Mouse (Mus musculus): ENCODE data around the gene 1810049J17Rik. TPM values are rescaled to one million over a fixed set of nuclear protein-coding genes. Genes with fewer than 3 reads are reported as not detected.

1810049J17Rik gene
- polyA plus RNA-seq, 1 experiment from 2014 or later, result not detected

DNA sequence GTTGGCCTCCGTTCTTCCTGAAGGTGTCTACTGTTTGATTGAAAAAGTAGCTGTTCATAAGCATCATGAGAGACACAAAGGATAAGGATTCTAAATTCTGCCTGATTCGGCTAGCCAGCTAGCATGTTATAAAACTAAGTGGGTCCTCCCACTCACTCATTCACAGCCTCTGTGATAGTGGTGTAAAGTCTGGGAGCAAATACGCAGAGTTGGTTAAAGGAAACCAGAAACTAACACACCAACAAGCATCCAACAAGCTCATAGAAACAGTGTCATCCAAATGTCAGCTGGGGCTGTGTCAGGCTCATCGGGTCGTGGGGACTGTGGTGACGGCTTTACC lies 41.0 kb upstream of the 1810049J17Rik start:
- H3K4me1 ChIP-seq, result peaks cover 9% of the 10 kb centered on the region; the same call in 1 of the 2 replicates
- H3K9ac ChIP-seq, result no peak overlapping the region
- no peak overlapping the region for H3K4me2 ChIP-seq
- H3K27ac ChIP-seq, result no peak overlapping the region
- H3K4me3 ChIP-seq, result no peak overlapping the region
- H3K36me3 ChIP-seq, result peaks cover 29% of the 10 kb centered on the region
- no peaks in the 10 kb centered on the region for H3K9me3 ChIP-seq
- no peaks in the 10 kb centered on the region for H3K27me3 ChIP-seq
- WGBS, result 87% methylated on average over 6 of the region's 6 CpGs
- no peak for ATAC-seq (ENCODE audit: insufficient number of reproducible peaks, insufficient read depth, low FRiP score, low TSS enrichment, low read depth)

DNA sequence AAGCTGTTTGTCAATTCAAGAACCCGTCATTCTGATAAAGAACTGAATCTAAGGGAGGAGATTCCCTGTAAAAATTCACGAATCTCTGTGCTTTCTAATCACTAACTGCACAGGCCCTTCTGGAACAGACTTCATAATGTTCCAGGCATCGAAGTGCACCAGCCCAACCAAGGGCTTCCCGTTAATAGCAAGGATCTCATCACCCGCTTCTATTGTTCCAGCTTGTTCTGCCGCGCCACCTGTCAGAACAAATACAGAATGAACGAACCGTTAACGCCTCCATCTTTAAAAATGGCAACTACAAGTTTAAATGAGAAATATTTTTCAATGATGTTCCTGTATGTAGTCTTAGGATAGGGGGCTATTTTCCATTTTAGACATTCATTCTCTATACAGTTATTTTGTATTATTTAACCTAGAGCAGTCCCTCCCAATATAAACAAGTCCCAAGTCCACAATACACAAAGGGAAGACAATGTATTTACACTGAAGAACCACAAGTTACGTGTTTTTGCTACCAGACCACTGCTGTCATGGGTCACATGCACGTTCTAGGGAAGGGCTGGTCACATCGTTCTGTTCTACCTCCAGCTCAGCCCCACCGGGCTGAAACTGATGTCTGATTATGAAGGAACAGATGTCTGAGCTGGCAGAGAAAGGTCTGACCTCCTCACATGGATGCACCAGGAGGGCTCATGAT lies 40.5 kb upstream of the 1810049J17Rik start:
- ATAC-seq (ENCODE audit: insufficient number of reproducible peaks, insufficient read depth, low FRiP score, low TSS enrichment, low read depth), result no peak
- no peaks in the 10 kb centered on the region for H3K27me3 ChIP-seq
- H3K4me1 ChIP-seq, result peaks cover 9% of the 10 kb centered on the region; the same call in 1 of the 2 replicates
- 91% methylated on average over 14 of the region's 14 CpGs for WGBS
- H3K4me3 ChIP-seq, result no peak overlapping the region
- peaks cover 30% of the 10 kb centered on the region for H3K36me3 ChIP-seq
- H3K9ac ChIP-seq, result no peak overlapping the region
- no peak overlapping the region for H3K27ac ChIP-seq
- no peak overlapping the region for H3K4me2 ChIP-seq
- no peaks in the 10 kb centered on the region for H3K9me3 ChIP-seq

DNA sequence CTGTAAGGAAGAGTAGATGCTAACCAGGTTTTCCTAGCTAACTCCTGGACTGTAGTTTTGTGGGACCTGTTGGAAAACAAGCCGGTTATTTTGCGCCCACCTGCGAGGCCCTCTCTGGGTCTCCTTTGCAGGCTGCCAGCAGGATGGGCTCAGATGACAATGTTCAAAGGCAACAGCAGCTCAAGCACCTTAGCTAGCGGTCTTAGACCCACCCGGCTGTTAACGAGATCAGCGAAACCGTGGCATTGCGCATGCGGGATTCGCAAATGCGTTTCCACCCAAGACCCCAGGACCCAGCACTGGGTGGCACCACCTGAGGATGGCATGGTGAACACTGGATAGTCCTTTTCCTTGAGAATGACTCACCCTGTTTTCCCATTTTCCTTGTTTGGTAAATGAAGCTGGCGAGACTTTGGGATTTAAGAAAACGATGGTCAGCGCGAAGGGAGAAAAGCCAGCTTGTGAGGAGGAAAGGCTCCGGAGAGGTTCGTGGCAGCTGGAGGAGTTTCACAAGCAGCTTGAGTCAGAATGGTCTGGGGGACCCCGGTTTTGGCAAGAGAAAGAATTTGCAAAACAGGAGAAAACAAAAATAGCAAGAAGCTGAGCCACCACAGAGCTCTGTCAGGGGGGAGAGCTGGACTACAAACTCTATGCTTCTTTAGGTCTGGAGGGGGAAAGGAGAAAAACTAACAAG lies 39.0 kb upstream of the 1810049J17Rik start:
- WGBS, result 78% methylated on average over 19 of the region's 19 CpGs
- Histone ChIP-seq H3K27me3 (no peaks in the 10 kb centered on the region), H3K27ac (no peak overlapping the region), H3K4me2 (no peak overlapping the region), H3K4me3 (no peak overlapping the region), H3K9me3 (no peaks in the 10 kb centered on the region), H3K4me1 (0 out of 2 replicates have a peak, but pooled peaks cover under 1% of the 10 kb centered on the region), H3K9ac (no peak overlapping the region), H3K36me3 (peaks cover 37% of the 10 kb centered on the region)
- no peak for ATAC-seq (ENCODE audit: insufficient number of reproducible peaks, insufficient read depth, low FRiP score, low TSS enrichment, low read depth)

DNA sequence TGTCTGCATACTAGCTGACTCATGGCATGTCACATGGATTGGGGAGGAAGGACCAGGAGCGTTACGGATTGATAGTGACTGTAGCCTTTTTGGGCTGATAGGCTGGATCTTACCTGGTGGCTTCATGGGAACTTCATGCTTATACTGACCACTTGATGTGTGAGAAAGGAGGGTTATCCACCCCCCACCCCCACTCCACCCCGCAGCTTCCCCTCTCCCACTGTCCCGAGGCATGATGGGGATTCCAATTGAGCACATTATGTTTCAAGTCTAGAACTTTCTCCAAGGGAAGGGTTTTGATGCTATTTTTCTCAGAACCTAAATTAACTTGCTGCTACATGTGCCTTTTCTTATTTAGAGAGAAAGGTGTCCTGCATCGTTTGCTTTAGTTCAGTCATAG lies 36.7 kb upstream of the 1810049J17Rik start:
- H3K36me3 ChIP-seq, result peaks cover 57% of the 10 kb centered on the region
- H3K9ac ChIP-seq, result no peak overlapping the region
- no peak overlapping the region for H3K27ac ChIP-seq
- 91% methylated on average over 5 of the region's 5 CpGs for WGBS
- H3K4me3 ChIP-seq, result no peak overlapping the region
- no peaks in the 10 kb centered on the region for H3K4me1 ChIP-seq
- no peak overlapping the region for H3K4me2 ChIP-seq
- H3K9me3 ChIP-seq, result no peaks in the 10 kb centered on the region
- H3K27me3 ChIP-seq, result no peaks in the 10 kb centered on the region
- ATAC-seq (ENCODE audit: insufficient number of reproducible peaks, insufficient read depth, low FRiP score, low TSS enrichment, low read depth), result no peak

DNA sequence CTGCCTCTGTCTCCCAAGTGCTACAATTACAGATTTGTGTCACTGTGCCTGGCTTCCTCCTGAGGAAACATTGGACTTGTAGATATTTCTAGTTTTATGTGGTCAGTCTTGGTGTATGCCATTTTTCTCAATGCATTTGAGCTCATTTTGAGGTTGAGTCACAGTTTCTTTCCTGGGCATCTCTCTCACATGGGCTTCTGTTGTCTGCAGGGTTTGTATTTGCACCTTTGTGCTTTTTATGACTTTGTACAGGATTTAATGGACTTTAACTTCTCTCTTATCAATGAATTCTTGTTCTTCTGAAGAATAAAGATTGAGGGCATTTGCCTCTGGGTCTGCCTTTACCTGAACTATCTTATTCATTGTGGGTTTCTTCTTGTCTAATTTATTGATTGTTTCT lies 35.8 kb upstream of the 1810049J17Rik start:
- H3K9ac ChIP-seq, result no peak overlapping the region
- H3K36me3 ChIP-seq, result peaks cover 65% of the 10 kb centered on the region
- ATAC-seq (ENCODE audit: insufficient number of reproducible peaks, insufficient read depth, low FRiP score, low TSS enrichment, low read depth), result no peak
- no peak overlapping the region for H3K27ac ChIP-seq
- no peaks in the 10 kb centered on the region for H3K27me3 ChIP-seq
- H3K4me3 ChIP-seq, result no peak overlapping the region
- no peaks in the 10 kb centered on the region for H3K9me3 ChIP-seq
- H3K4me1 ChIP-seq, result no peaks in the 10 kb centered on the region
- no peak overlapping the region for H3K4me2 ChIP-seq

DNA sequence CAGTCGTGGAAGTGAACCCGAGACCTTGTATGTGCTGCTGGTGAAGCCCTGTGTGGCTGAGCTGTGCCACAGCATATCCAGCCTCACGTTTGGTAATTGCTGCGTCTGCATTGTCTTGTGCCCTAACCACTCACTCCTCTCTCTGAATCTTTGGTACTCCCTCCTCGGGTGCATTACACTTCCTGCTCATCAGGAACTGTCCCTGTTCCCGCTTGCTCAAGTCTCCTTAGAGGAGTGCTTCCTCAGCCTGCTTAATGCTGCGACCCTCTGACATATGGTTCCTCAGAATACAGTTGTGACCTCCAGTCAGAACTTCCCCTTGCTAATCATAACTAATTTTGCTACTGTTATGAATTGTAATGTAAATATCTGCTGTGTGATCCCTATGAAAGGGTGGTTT lies 34.2 kb upstream of the 1810049J17Rik start:
- H3K36me3 ChIP-seq, result peaks cover 63% of the 10 kb centered on the region
- WGBS, result 79% methylated on average over 7 of the region's 7 CpGs
- ATAC-seq (ENCODE audit: insufficient number of reproducible peaks, insufficient read depth, low FRiP score, low TSS enrichment, low read depth), result no peak
- no peaks in the 10 kb centered on the region for H3K9me3 ChIP-seq
- no peak overlapping the region for H3K9ac ChIP-seq
- no peak overlapping the region for H3K4me2 ChIP-seq
- no peaks in the 10 kb centered on the region for H3K4me1 ChIP-seq
- H3K27ac ChIP-seq, result no peak overlapping the region
- H3K4me3 ChIP-seq, result no peak overlapping the region
- no peaks in the 10 kb centered on the region for H3K27me3 ChIP-seq

DNA sequence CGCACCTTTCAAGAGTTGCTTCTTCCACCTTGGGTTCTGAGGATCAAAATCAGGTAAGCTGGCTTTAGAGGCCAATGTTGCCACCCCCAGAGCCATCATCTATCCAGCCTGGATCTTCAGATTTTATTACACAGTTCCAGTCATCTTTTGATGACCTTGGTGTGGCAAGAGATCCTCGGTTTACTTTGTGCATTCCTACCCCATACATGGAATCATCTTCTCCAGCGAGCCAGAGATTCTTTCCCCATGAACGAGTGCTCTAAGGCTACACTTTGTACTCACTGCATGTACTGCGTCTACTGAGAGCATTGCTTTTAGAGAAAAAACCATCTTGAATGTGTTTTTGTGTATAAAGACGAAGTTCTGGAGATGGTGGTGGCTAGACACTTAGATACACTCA lies 33.6 kb upstream of the 1810049J17Rik start:
- Histone ChIP-seq H3K27ac (no peak overlapping the region), H3K4me3 (no peak overlapping the region), H3K4me1 (no peaks in the 10 kb centered on the region), H3K36me3 (peaks cover 57% of the 10 kb centered on the region), H3K4me2 (no peak overlapping the region), H3K9me3 (no peaks in the 10 kb centered on the region), H3K27me3 (no peaks in the 10 kb centered on the region), H3K9ac (no peak overlapping the region)
- WGBS, result 95% methylated on average over 6 of the region's 6 CpGs
- no peak for ATAC-seq (ENCODE audit: insufficient number of reproducible peaks, insufficient read depth, low FRiP score, low TSS enrichment, low read depth)

DNA sequence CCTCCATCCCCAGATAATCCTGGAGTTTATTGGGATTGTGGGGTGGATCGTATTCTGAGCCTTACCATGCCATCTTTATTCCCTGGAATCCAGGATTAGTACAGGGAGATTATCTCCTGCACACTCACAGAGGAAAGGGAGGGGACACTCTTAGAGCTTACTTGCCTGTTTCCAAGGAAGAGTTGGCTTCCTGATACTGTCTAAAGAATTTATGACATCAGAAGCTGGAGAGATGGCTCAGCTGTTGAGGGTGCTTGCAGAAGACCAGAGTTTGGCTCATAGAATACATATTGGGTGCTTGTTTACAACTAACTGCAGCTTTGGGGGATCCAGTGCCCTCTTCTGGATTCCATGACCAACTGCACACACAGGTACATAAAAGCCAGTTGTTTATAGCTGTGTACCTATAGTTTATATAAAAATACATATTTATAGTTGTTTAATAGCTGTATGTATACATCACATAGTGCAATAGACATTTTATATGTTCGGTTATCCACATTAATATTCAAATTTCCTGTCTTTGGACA lies 32.6 kb upstream of the 1810049J17Rik start:
- no peak overlapping the region for H3K9ac ChIP-seq
- H3K4me1 ChIP-seq, result no peaks in the 10 kb centered on the region
- no peak overlapping the region for H3K4me2 ChIP-seq
- ATAC-seq (ENCODE audit: insufficient number of reproducible peaks, insufficient read depth, low FRiP score, low TSS enrichment, low read depth), result no peak
- WGBS, result 93% methylated on average over 2 of the region's 2 CpGs
- no peak overlapping the region for H3K4me3 ChIP-seq
- no peaks in the 10 kb centered on the region for H3K9me3 ChIP-seq
- H3K36me3 ChIP-seq, result peaks cover 59% of the 10 kb centered on the region
- H3K27me3 ChIP-seq, result no peaks in the 10 kb centered on the region
- no peak overlapping the region for H3K27ac ChIP-seq

DNA sequence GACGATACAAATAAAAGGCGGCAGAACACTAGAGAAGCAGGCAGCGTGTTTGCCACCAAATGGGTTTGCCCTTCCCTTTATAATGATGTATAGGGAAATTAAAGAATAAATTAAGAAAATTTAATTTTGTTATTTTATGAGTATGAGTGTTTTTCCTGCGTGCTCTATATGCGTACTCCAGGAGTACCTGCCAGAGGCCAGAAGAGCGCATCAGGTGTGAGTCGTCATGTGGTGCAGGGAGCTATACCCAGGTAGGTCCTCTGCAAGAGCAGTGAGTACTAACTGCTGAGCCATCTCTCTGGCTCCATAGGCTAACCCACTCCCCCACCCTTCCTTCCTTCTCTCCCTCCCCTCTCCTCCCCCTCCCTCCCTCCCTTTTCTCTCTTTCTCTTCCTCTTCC lies 29.8 kb upstream of the 1810049J17Rik start:
- Histone ChIP-seq H3K36me3 (peaks cover 62% of the 10 kb centered on the region), H3K9ac (no peak overlapping the region)
- WGBS, result 94% methylated on average over 7 of the region's 7 CpGs

DNA sequence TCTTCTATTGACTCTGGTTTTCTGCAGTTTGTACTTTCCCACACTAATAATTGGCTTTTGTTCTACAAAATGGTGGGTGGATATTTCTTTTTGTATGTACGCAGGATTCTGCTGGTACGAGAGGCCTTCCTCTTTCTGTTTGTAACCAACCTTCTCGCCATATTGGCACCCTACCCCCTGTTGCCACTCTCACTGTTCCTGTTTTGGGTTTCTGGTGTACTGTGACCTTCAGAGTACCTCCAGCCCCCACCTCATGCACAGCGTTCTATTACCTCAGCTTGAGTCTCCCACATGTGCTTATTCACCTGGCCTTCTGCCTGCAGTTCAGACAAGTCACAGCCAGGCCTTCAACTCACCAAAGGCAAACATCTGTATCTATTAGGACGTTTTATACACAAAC lies 28.1 kb upstream of the 1810049J17Rik start:
- H3K9ac ChIP-seq, result no peak overlapping the region
- WGBS, result 93% methylated on average over 5 of the region's 5 CpGs
- no peak overlapping the region for H3K27ac ChIP-seq
- no peaks in the 10 kb centered on the region for H3K4me1 ChIP-seq
- ATAC-seq (ENCODE audit: insufficient number of reproducible peaks, insufficient read depth, low FRiP score, low TSS enrichment, low read depth), result no peak
- H3K4me3 ChIP-seq, result no peak overlapping the region
- no peaks in the 10 kb centered on the region for H3K27me3 ChIP-seq
- H3K4me2 ChIP-seq, result no peak overlapping the region
- no peaks in the 10 kb centered on the region for H3K9me3 ChIP-seq
- H3K36me3 ChIP-seq, result peaks cover 53% of the 10 kb centered on the region

More for the DNA sequence above, 29.8 kb upstream of the 1810049J17Rik start:
- H3K4me1 ChIP-seq, result no peaks in the 10 kb centered on the region
- H3K27ac ChIP-seq, result no peak overlapping the region
- H3K27me3 ChIP-seq, result no peaks in the 10 kb centered on the region
- no peak overlapping the region for H3K4me2 ChIP-seq
- no peak overlapping the region for H3K4me3 ChIP-seq
- H3K9me3 ChIP-seq, result no peaks in the 10 kb centered on the region
- ATAC-seq (ENCODE audit: insufficient number of reproducible peaks, insufficient read depth, low FRiP score, low TSS enrichment, low read depth), result no peak

DNA sequence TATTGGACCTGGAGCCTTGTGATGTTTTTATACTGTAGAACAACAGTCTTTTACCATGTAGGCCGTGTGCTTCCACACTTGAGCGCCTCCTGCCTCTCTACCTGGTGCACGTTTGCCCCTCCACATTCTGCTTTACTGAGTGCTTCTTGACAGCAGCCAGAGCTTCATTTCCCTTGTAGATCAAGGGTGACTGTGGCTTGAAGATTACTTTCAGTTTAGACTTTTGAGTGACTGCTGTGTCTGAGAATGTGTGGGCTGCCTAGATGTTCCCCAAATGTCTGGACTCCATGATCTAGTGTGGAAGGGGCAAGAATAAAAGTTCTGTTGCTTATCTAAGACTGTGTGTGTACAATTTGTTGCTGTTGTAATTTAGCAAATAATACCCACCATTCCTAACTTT lies 27.3 kb upstream of the 1810049J17Rik start:
- no peaks in the 10 kb centered on the region for H3K4me1 ChIP-seq
- H3K36me3 ChIP-seq, result peaks cover 56% of the 10 kb centered on the region
- H3K4me2 ChIP-seq, result no peak overlapping the region
- H3K27me3 ChIP-seq, result no peaks in the 10 kb centered on the region
- no peaks in the 10 kb centered on the region for H3K9me3 ChIP-seq
- H3K27ac ChIP-seq, result no peak overlapping the region
- no peak overlapping the region for H3K9ac ChIP-seq
- ATAC-seq (ENCODE audit: insufficient number of reproducible peaks, insufficient read depth, low FRiP score, low TSS enrichment, low read depth), result no peak
- H3K4me3 ChIP-seq, result no peak overlapping the region
- WGBS, result 89% methylated on average over 3 of the region's 3 CpGs

DNA sequence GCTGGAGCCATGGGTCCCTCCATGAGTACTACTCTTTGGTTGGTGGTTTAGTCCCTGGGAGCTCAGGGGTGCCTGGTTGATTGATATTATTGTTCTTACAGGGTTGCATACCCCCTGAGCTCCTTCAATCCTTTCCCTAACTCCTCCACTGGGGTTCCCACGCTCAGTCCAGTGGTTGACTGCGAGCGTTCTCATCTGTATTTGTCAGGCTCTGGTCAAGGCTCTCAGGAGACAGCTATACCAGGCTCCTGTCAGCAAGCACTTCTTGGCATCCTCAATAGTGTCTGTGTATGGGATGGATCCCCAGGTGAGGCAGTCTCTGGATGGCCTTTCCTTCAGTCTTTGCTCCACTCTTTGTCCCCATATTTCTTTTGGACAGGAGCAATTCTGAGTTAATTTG lies 25.2 kb upstream of the 1810049J17Rik start:
- no peak for ATAC-seq (ENCODE audit: insufficient number of reproducible peaks, insufficient read depth, low FRiP score, low TSS enrichment, low read depth)
- Histone ChIP-seq H3K4me1 (no peaks in the 10 kb centered on the region), H3K27ac (no peak overlapping the region), H3K27me3 (no peaks in the 10 kb centered on the region), H3K9me3 (no peaks in the 10 kb centered on the region), H3K4me2 (no peak overlapping the region), H3K9ac (no peak overlapping the region), H3K36me3 (peaks cover 50% of the 10 kb centered on the region), H3K4me3 (no peak overlapping the region)
- WGBS, result 94% methylated on average over 3 of the region's 3 CpGs

All from embryonic facial prominence, embryonic 13.5 days (tissue).